In the genomic region with DNA sequence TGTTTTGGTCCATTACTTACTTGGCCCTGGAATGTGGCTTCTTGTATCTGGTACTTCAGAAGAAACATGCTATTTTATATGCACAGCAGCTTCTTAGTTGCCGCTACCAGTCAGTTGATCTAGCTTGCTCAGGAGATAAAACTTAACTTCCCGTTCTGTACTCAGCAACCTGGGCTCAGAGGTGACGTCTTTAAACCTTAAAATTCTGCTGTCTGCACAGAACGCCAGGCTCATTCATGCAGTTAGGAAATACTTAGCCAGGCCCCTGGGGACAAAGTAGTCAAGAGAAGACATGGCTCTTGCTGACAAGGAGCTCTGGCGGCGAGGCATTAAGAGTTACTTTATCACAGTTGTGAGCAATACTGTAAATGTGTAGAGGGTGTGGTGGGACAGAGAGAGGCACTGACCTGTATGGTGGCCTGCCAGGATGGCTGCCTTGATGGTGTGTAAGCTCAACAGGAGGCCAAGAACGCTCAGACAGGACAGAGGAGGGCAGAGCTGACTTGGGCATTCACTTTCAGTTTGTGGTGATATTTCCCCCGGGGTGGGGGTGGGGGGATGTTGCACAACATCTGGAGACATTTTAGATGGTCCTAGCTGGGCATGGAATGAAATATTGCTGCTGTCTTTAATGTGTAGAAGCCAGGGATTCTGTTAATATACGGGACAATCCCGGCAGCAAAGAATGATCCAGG, we compare ENCODE assay signal across 8 mouse cellular contexts. TPM values are rescaled to one million over a fixed set of nuclear protein-coding genes. Genes with fewer than 3 reads are reported as not detected.
DNase-seq lines count a peak whose midpoint lies in the region; ATAC-seq lines count a peak whose summit lies in the region.
"Had no signal": no experiment of that assay in that cellular context is flagged by ENCODE, and none has a peak within 500 bp of the region (broad histone marks: within the 10 kb centered on the region; RNA-seq: fewer than 3 reads in every experiment).

No protein-coding gene starts in this region.

- H3K4me1 ChIP-seq in midbrain, embryonic 14.5 days (ENCODE audit: control insufficient read depth, insufficient read depth, low read length) = no peaks in the 10 kb centered on the region
- no peaks in the 10 kb centered on the region for H3K4me1 ChIP-seq in midbrain, embryonic 13.5 days (replicated peaks)
- peaks cover 23% of the 10 kb centered on the region for H3K4me1 ChIP-seq in heart, embryonic 15.5 days (replicated peaks)
- H3K4me1 ChIP-seq in lung, embryonic 16.5 days (replicated peaks; ENCODE audit: control insufficient read depth, insufficient read depth, low read length) = peaks cover 17% of the 10 kb centered on the region

- H3K9ac ChIP-seq in midbrain, embryonic 14.5 days (replicated peaks; ENCODE audit: low read length) = no peak overlapping the region
- no peak overlapping the region for H3K9ac ChIP-seq in midbrain, embryonic 13.5 days (replicated peaks)
- H3K9ac ChIP-seq in heart, embryonic 15.5 days = no peak overlapping the region
- H3K9ac ChIP-seq in lung, embryonic 16.5 days (ENCODE audit: low read length) = no peak overlapping the region
- H3K9ac ChIP-seq: neural tube, embryonic 12.5 days had no signal

- H3K27me3 ChIP-seq in midbrain, embryonic 14.5 days (ENCODE audit: control insufficient read depth, insufficient read depth, low read length) = no peaks in the 10 kb centered on the region
- H3K27me3 ChIP-seq in midbrain, embryonic 13.5 days = no peaks in the 10 kb centered on the region
- H3K27me3 ChIP-seq in heart, embryonic 15.5 days = no peaks in the 10 kb centered on the region
- H3K27me3 ChIP-seq in lung, embryonic 16.5 days (ENCODE audit: control insufficient read depth, insufficient read depth, low read depth, low read length) = no peaks in the 10 kb centered on the region
- H3K27me3 ChIP-seq: neural tube, embryonic 12.5 days had no signal

- H3K36me3 ChIP-seq in midbrain, embryonic 14.5 days (ENCODE audit: control insufficient read depth, insufficient read depth, low read length) = no peaks in the 10 kb centered on the region
- H3K36me3 ChIP-seq in midbrain, embryonic 13.5 days = peaks cover 4% of the 10 kb centered on the region; the same call in 1 of the 2 replicates
- no peaks in the 10 kb centered on the region for H3K36me3 ChIP-seq in heart, embryonic 15.5 days
- H3K36me3 ChIP-seq in lung, embryonic 16.5 days (ENCODE audit: control insufficient read depth, insufficient read depth, low read length) = no peaks in the 10 kb centered on the region
- H3K36me3 ChIP-seq: neural tube, embryonic 12.5 days had no signal

- no peak overlapping the region for H3K4me2 ChIP-seq in midbrain, embryonic 14.5 days (ENCODE audit: low read length)
- H3K4me2 ChIP-seq in midbrain, embryonic 13.5 days (replicated peaks) = no peak overlapping the region
- H3K4me2 ChIP-seq in heart, embryonic 15.5 days = peak overlapping the region; percentile 29
- H3K4me2 ChIP-seq in lung, embryonic 16.5 days (ENCODE audit: low read depth, low read length) = no peak overlapping the region
- H3K4me2 ChIP-seq: neural tube, embryonic 12.5 days had no signal

- H3K9me3 ChIP-seq in midbrain, embryonic 14.5 days (ENCODE audit: control insufficient read depth, low read length) = no peaks in the 10 kb centered on the region
- H3K9me3 ChIP-seq in midbrain, embryonic 13.5 days = no peaks in the 10 kb centered on the region
- no peaks in the 10 kb centered on the region for H3K9me3 ChIP-seq in heart, embryonic 15.5 days (replicated peaks)
- H3K9me3 ChIP-seq in lung, embryonic 16.5 days (ENCODE audit: control insufficient read depth, low read length) = no peaks in the 10 kb centered on the region
- H3K9me3 ChIP-seq: neural tube, embryonic 12.5 days had no signal

- no peak overlapping the region for H3K27ac ChIP-seq in midbrain, embryonic 14.5 days (replicated peaks; ENCODE audit: low read depth, low read length)
- H3K27ac ChIP-seq in midbrain, embryonic 13.5 days = no peak overlapping the region
- no peak overlapping the region for H3K27ac ChIP-seq in heart, embryonic 15.5 days
- H3K27ac ChIP-seq in lung, embryonic 16.5 days (ENCODE audit: low read length) = no peak overlapping the region
- H3K27ac ChIP-seq: neural tube, embryonic 12.5 days had no signal

- 68% methylated on average over 10 of the region's 10 CpGs for WGBS in midbrain, embryonic 14.5 days
- 76% methylated on average over 10 of the region's 10 CpGs for WGBS in midbrain, embryonic 13.5 days
- WGBS in heart, embryonic 15.5 days = 38% methylated on average over 10 of the region's 10 CpGs
- 44% methylated on average over 10 of the region's 10 CpGs for WGBS in lung, embryonic 16.5 days

- no peak overlapping the region for H3K4me3 ChIP-seq in midbrain, embryonic 14.5 days (replicated peaks; ENCODE audit: low read depth, low read length)
- H3K4me3 ChIP-seq in midbrain, embryonic 13.5 days (replicated peaks) = no peak overlapping the region
- no peak overlapping the region for H3K4me3 ChIP-seq in heart, embryonic 15.5 days
- no peak overlapping the region for H3K4me3 ChIP-seq in lung, embryonic 16.5 days (ENCODE audit: low read length)
- H3K4me3 ChIP-seq: neural tube, embryonic 12.5 days had no signal

- ATAC-seq in midbrain, embryonic 14.5 days (ENCODE audit: low FRiP score, low TSS enrichment) = no peak
- ATAC-seq in midbrain, embryonic 13.5 days = no peak
- no peak for ATAC-seq in heart, embryonic 15.5 days (replicated peaks; ENCODE audit: insufficient number of reproducible peaks, insufficient read depth, low FRiP score, low read depth)
- peak; percentile 21; the same call in 1 of the 2 replicates for ATAC-seq in lung, embryonic 16.5 days (ENCODE audit: low read depth)

- DNase-seq in midbrain, embryonic 14.5 days = peak; percentile 8
- DNase-seq in thymus, postnatal 4 days = peak; percentile 47
- no peak for DNase-seq in layer of hippocampus, postnatal 25 days (ENCODE audit: extremely low spot score in 1 of 2, low spot score in 1 of 2)
- DNase-seq in urinary bladder, postnatal 4 days (ENCODE audit: low spot score in 2 of 2) = no peak

RNA-seq across cellular contexts. Expression of gene Gnptab, which starts 11.3 kb away (rescaled TPM):
- 18.1 and 20.0 TPM in 2 replicates for polyA plus RNA-seq in midbrain, embryonic 14.5 days (2014; fragmentation: Nextera tagmentation; extraction: Ambion mirVana)
- polyA plus RNA-seq in midbrain, embryonic 13.5 days (2015; fragmentation: Nextera tagmentation; extraction: Ambion mirVana) = 12.9 and 13.4 TPM in 2 replicates
- polyA plus RNA-seq in heart, embryonic 15.5 days (2015; fragmentation: Nextera tagmentation; extraction: Ambion mirVana) = 7.5 and 10.5 TPM in 2 replicates
- polyA plus RNA-seq in lung, embryonic 16.5 days (2015; fragmentation: Nextera tagmentation; extraction: Ambion mirVana) = 16.8 and 18.1 TPM in 2 replicates
- 10 to 100 TPM; 73.6 to 82.2 TPM for total RNA-seq in layer of hippocampus, postnatal 25 days (2021)

RNA-seq across cellular contexts. Expression of gene Dram1, which starts 11.4 kb away (rescaled TPM):
- polyA plus RNA-seq in midbrain, embryonic 14.5 days (2014; fragmentation: Nextera tagmentation; extraction: Ambion mirVana) = 0.18 and 0.50 TPM in 2 replicates
- polyA plus RNA-seq in midbrain, embryonic 13.5 days (2015; fragmentation: Nextera tagmentation; extraction: Ambion mirVana) = 0.31 and 0.36 TPM in 2 replicates
- polyA plus RNA-seq in heart, embryonic 15.5 days (2015; fragmentation: Nextera tagmentation; extraction: Ambion mirVana) = 3.2 and 5.9 TPM in 2 replicates
- polyA plus RNA-seq in lung, embryonic 16.5 days (2015; fragmentation: Nextera tagmentation; extraction: Ambion mirVana) = 128 and 151 TPM in 2 replicates
- 1 to 10 TPM; 1.1 to 1.5 TPM for total RNA-seq in layer of hippocampus, postnatal 25 days (2021)

Comparison
In these comparisons a context has a peak if more than half of its experiments do, and no peak if none do; other contexts are left out.
1. DNase-seq: peak in midbrain, embryonic 14.5 days (single experiment) and thymus, postnatal 4 days (single experiment); none in layer of hippocampus, postnatal 25 days (0 of 2) and urinary bladder, postnatal 4 days (0 of 2).
2. RNA of gene Dram1, which starts 11.4 kb away (polyA plus RNA-seq): 128 to 151 TPM in lung, embryonic 16.5 days; 3.2 to 5.9 TPM in heart, embryonic 15.5 days, 0.18 to 0.50 TPM in midbrain, embryonic 14.5 days and 0.31 to 0.36 TPM in midbrain, embryonic 13.5 days; every median in the first group is over 10 times any median in the second.